Mouse (Mus musculus): ENCODE results near the gene Bcorl1.
"Not testable (repeated sequence)": the region's sequence is repeated elsewhere in the genome, so short reads cannot be mapped to it uniquely, and the experiment has no call there.

Gene Bcorl1

GRCm38 (mm10) chrX:48389380-48389779 lies 48.2 kb downstream of the Bcorl1 start:
- no peak for DNase-seq (ENCODE audit: low spot score in 2 of 2)

GRCm38 (mm10) chrX:48399994-48400393 lies 58.8 kb downstream of the Bcorl1 start:
- DNase-seq (ENCODE audit: low spot score in 2 of 2), result no peak

GRCm38 (mm10) chrX:48405141-48405540 lies 64.0 kb downstream of the Bcorl1 start:
- DNase-seq (ENCODE audit: low spot score in 2 of 2), result no peak

GRCm38 (mm10) chrX:48409611-48410387 lies 68.6 kb downstream of the Bcorl1 start:
- DNase-seq (ENCODE audit: low spot score in 2 of 2), result peak; percentile 32 to 74

GRCm38 (mm10) chrX:48410388-48410776 lies 69.2 kb downstream of the Bcorl1 start:
- no peak for DNase-seq (ENCODE audit: low spot score in 2 of 2)

- no peak for DNase-seq (ENCODE audit: low spot score in 2 of 2)
These were observed 71.5 kb downstream of the Bcorl1 start for GRCm38 (mm10) chrX:48412629-48413028.

- no peak for DNase-seq (ENCODE audit: low spot score in 2 of 2)
These were observed 73.1 kb downstream of the Bcorl1 start for GRCm38 (mm10) chrX:48414291-48414690.

- no peak for DNase-seq (ENCODE audit: low spot score in 2 of 2)
These were observed 77.3 kb downstream of the Bcorl1 start for GRCm38 (mm10) chrX:48418417-48418816.

GRCm38 (mm10) chrX:48422986-48423385 lies 81.8 kb downstream of the Bcorl1 start:
- peak in 1 of 2 experiments; percentile 29 for DNase-seq (ENCODE audit: low spot score in 2 of 2)

- no peak for DNase-seq (ENCODE audit: low spot score in 2 of 2)
These were observed 82.5 kb downstream of the Bcorl1 start for GRCm38 (mm10) chrX:48423671-48424070.

- DNase-seq (ENCODE audit: low spot score in 2 of 2), result no peak
These were observed 83.4 kb downstream of the Bcorl1 start for GRCm38 (mm10) chrX:48424583-48424982.

GRCm38 (mm10) chrX:48425280-48425679 lies 84.1 kb downstream of the Bcorl1 start:
- no peak for DNase-seq (ENCODE audit: low spot score in 2 of 2)

GRCm38 (mm10) chrX:48428241-48428640 lies 87.1 kb downstream of the Bcorl1 start:
- no peak for DNase-seq (ENCODE audit: low spot score in 2 of 2)

- DNase-seq (ENCODE audit: low spot score in 2 of 2), result no peak
These were observed 87.5 kb downstream of the Bcorl1 start for GRCm38 (mm10) chrX:48428642-48429041.

- DNase-seq (ENCODE audit: low spot score in 2 of 2), result no peak
These were observed 87.9 kb downstream of the Bcorl1 start for GRCm38 (mm10) chrX:48429100-48429499.

GRCm38 (mm10) chrX:48429538-48429937 lies 88.4 kb downstream of the Bcorl1 start:
- DNase-seq (ENCODE audit: low spot score in 2 of 2), result no peak

GRCm38 (mm10) chrX:48432599-48433526 lies 91.7 kb downstream of the Bcorl1 start:
- DNase-seq (ENCODE audit: low spot score in 2 of 2), result no peak

GRCm38 (mm10) chrX:48433527-48433899 lies 92.4 kb downstream of the Bcorl1 start:
- DNase-seq (ENCODE audit: low spot score in 2 of 2), result no peak

GRCm38 (mm10) chrX:48434251-48434650 lies 93.1 kb downstream of the Bcorl1 start:
- DNase-seq (ENCODE audit: low spot score in 2 of 2), result no peak

GRCm38 (mm10) chrX:48435477-48435900 lies 94.3 kb downstream of the Bcorl1 start:
- no peak for DNase-seq (ENCODE audit: low spot score in 2 of 2)

- DNase-seq (ENCODE audit: low spot score in 2 of 2), result not testable (repeated sequence)
These were observed 94.9 kb downstream of the Bcorl1 start for GRCm38 (mm10) chrX:48436082-48436481.

GRCm38 (mm10) chrX:48439036-48439435 lies 97.9 kb downstream of the Bcorl1 start:
- DNase-seq (ENCODE audit: low spot score in 2 of 2), result no peak

GRCm38 (mm10) chrX:48441548-48441947 lies 100.4 kb downstream of the Bcorl1 start:
- DNase-seq (ENCODE audit: low spot score in 2 of 2), result no peak

Measured in frontal cortex, postnatal 10 days (tissue).